18 mouse cellular contexts compared by ENCODE assay signal in genomic region chr13:113022467-113022866, GRCm38 (mm10). TPM values are rescaled to one million over a fixed set of nuclear protein-coding genes. Genes with fewer than 3 reads are reported as not detected.
"Had no signal": no experiment of that assay in that cellular context is flagged by ENCODE, and none has a peak within 500 bp of the region (broad histone marks: within the 10 kb centered on the region; RNA-seq: fewer than 3 reads in every experiment).

No protein-coding gene starts in this region.

- H3K27me3 ChIP-seq: midbrain, embryonic 15.5 days; neural tube, embryonic 12.5 days had no signal

- ATAC-seq: inflammation-experienced regulatory T-cells, adult 6 months; midbrain, embryonic 15.5 days had no signal

- H3K27ac ChIP-seq: limb, embryonic 12.5 days; liver, embryonic 15.5 days; midbrain, embryonic 15.5 days; neural tube, embryonic 12.5 days had no signal

- H3K9me3 ChIP-seq: limb, embryonic 12.5 days; liver, embryonic 15.5 days; midbrain, embryonic 15.5 days; neural tube, embryonic 12.5 days had no signal

- H3K4me3 ChIP-seq: limb, embryonic 12.5 days; liver, embryonic 15.5 days; midbrain, embryonic 15.5 days; neural tube, embryonic 12.5 days had no signal

- H3K4me1 ChIP-seq: midbrain, embryonic 15.5 days; neural tube, embryonic 12.5 days had no signal

- DNase-seq: kidney, adult 8-10 months; kidney, postnatal 25 days; liver; right cerebral cortex, postnatal 4 days; spleen, adult 18-20 months; thymus, adult 18-20 months; thymus, postnatal 14 days had no signal

- H3K4me2 ChIP-seq: limb, embryonic 12.5 days; liver, embryonic 15.5 days; midbrain, embryonic 15.5 days; neural tube, embryonic 12.5 days had no signal

- H3K36me3 ChIP-seq: limb, embryonic 12.5 days; liver, embryonic 15.5 days; midbrain, embryonic 15.5 days; neural tube, embryonic 12.5 days had no signal

- H3K9ac ChIP-seq: limb, embryonic 12.5 days; liver, embryonic 15.5 days; midbrain, embryonic 15.5 days; neural tube, embryonic 12.5 days had no signal

RNA-seq across cellular contexts. Expression of gene Cdc20b, which starts 12.4 kb away (rescaled TPM):
- total RNA-seq: left cerebral cortex, postnatal 36 days; megakaryocyte progenitor cell, adult 5-6 weeks; neutrophil, adult 5-6 weeks had no signal
- polyA plus RNA-seq: inflammation-experienced regulatory T-cells, adult 6 months; kidney, embryonic 16.5 days; limb, embryonic 12.5 days; liver, embryonic 15.5 days; neural tube, embryonic 12.5 days; stomach, embryonic 14.5 days had no signal

RNA-seq across cellular contexts. Expression of gene Gpx8, which starts 23.7 kb away (rescaled TPM):
- total RNA-seq: megakaryocyte progenitor cell, adult 5-6 weeks; neutrophil, adult 5-6 weeks had no signal
- polyA plus RNA-seq: inflammation-experienced regulatory T-cells, adult 6 months had no signal

RNA-seq across cellular contexts. Expression of gene Mcidas, which starts 28.8 kb away (rescaled TPM):
- total RNA-seq: megakaryocyte progenitor cell, adult 5-6 weeks; monocyte, adult 5-6 weeks; neutrophil, adult 5-6 weeks had no signal
- polyA plus RNA-seq: inflammation-experienced regulatory T-cells, adult 6 months; limb, embryonic 12.5 days; liver, embryonic 15.5 days had no signal

RNA-seq across cellular contexts. Expression of gene Ccno, which starts 34.9 kb away (rescaled TPM):
- polyA plus RNA-seq: inflammation-experienced regulatory T-cells, adult 6 months had no signal
